Mouse (Mus musculus): Measurements from ENCODE around the gene Ptgds.

Gene Ptgds

DNA sequence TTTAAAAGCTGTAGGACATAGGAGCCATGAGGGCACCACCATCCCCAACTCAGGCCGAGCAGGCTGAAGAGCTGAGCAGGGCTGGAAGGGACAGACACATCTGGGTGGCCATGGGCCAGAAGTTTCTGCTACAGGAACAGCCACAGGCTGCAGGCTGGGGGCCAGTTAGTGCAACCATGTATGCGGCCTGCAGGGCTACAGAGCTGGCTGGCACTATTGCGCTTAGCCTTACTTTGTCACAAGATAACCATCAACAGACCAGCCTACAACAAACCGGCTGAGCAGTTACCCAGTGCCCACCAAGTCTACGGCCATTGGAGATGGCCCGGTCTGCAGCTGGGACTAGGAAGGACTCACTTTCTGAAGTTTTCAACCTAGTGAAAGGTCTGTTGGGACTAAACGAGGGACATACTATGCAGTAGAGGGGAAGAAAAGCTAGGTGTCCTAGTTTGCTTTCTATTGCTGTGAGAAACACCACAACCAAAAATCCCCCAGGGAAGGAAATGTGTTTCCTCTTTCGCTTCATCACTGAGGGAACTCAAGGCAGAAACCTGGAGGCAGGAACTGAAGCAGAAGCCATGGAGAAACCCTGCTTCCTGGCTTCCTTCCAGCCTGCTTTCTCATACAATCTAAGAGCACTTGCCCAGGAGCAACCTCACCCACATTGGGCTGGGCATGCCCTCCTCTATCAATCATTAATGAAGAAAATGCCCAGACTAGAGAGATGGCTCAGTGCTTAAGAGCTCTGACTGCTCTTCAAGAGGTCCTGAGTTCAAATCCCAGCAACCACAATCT, 18.8 kb downstream of the Ptgds start:
- DNase-seq (ENCODE audit: low spot score) = no peak

DNA sequence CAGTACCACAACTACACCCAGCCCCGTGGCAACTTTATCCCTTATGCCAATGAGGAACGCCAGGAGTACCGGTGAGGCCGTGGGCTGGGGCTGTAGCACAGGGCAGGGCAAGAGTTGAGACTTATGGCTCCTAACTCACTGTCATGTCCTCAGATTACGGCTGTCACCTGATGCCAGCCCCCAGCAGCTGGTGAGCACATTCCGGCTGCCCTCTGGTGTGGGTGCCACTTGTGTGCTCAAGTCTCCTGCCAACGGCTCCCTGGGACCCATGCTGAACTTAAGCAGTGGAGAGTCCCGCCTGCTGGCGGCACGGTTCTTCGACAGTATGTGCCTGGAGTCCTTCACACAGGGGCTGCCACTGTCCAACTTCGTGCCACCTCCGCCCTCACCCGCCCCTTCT, 27.2 kb downstream of the Ptgds start:
- no peak for DNase-seq (ENCODE audit: low spot score)

DNA sequence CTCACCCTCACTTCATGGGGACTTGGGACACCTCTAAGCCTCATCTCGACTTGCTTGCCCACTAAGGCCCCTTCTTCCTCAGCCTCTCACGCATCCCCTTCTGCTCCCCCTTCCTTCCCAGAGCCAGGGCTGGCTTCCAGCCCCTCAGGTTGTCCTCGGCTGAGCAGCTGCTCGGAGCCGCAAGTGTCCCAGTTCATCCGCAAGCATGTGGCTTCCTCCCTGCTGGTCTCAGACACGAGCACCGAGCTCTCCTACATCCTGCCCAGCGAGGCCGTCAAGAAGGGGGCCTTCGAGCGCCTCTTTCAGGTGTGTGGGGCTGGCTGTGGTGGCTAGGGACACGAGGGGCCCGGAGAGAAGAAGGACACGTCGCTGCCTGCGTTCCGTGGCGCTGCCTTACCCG, 28.8 kb downstream of the Ptgds start:
- DNase-seq (ENCODE audit: low spot score) = no peak

DNA sequence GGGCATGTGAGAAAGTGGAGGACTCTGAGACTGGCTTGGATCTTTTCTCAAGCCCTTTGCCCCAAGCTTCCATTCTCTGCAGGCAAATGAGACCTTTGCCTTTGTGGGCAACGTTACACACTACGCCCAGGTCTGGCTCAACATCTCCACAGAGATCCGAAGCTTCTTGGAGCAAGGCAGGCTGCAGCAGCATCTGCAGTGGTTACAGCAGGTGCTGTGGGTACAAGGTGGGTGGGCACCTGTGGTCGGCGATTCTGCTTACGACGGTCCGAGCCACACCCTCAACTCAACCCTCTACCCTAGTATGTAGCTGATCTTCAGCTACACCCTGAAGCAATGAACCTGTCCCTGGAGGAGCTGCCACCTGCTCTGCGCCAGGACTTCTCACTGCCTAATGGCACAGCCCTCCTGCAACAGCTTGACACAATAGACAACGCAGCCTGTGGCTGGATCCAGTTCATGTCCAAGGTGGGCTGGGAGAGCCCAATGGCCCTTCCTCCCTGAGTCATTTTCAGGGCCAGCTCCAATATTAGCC, 33.5 kb downstream of the Ptgds start:
- DNase-seq (ENCODE audit: low spot score) = no peak

DNA sequence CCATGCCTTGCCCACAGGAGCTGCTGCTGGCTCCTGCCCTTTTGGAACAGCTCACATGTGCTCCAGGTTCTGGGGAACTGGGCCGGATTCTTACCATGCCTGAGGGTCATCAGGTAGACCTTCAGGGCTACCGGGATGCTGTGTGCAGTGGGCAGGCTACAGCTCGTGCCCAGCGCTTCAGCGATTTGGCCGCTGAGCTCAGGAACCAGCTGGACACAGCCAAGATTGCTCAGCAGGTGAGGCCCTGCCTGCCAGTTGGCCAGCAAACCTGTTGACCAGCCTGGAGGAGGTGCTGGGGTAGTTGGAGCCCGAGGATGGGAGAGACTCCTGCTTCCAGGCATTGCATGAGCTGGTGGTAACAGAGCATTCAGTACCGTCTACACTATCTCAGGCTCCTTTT, 35.6 kb downstream of the Ptgds start:
- no peak for DNase-seq (ENCODE audit: low spot score)

DNA sequence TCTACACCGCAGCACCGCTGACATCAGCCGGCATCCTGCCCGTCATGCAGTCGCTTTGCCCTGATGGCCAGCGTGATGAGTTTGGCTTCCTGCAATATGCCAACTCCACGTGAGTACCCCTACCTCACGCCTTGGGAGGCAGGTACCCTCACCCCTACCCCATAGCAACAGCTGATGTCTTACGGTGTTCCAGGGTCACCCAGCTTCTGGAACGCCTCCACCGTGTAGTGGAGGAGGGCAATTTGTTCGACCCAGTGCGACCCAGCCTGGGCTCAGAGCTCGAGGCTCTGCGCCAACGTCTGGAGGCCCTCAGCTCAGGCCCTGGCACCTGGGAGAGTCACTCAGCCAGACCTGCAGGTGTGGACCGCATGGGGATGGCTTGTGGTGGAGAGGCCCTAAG, 36.7 kb downstream of the Ptgds start:
- no peak for DNase-seq (ENCODE audit: low spot score)

DNA sequence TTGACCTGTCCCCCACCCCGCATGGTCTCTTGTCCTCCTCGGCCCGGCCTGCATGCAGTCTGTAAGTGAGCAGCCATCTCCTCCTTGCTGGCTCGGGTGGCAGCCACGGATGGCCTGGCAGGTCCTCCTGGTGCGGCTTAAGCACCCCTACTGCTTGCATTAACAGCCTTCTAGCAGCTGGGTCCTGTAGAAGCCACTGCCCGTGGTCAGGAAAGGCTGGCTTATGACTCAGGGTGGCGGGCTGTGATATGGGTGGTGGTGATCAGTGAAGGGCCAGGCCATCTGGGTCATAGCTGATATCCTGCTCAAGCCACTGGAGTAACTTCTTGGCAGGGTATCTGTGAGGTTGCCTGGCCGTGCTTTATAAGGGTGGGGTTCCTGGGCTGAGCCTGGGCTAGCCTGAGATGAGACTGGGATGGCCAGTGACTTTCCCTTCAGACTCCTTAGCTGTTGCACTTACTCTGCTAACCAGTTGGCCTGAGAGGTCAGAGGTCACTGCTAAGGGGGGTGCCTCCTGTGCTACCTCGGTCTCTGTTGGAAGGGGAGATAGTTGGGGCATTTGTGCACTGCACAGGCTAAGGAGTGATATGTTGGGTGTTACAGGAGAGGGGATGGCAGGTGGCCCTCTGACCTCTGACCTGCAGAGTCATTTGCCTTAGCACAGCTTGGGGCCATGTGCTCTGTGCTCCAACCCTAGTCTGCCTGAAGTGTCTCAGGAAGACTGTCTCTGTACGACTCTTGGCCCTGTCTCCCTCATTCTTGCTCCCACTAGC, 37.3 kb downstream of the Ptgds start:
- DNase-seq (ENCODE audit: low spot score) = no peak

DNA sequence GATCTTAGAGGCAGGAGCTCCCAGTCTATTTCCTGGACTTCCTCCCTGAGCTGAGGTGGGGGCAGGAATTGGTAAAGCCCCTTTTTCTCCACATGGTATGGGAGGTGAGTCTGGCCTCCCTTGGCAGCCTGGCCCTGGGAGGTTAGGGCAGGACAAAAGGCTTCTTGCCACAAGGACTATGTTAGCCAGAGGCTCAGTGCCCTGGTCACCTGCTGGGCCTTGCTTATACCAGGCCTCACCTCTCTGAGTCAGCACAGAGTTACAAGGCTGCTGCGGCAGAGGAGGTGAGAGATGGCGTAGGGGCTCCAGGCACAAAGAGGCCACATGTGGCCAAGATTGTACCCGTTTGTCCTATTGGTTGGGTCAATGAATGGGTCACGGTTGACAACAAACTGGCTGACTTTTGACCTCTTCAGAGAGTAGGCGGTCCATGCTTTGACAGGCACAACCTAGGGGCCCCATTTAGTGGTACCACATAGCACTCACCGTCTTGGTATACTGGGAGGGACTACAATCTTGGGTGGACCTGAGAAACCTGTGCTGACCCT, 38.5 kb downstream of the Ptgds start:
- no peak for DNase-seq (ENCODE audit: low spot score)

DNA sequence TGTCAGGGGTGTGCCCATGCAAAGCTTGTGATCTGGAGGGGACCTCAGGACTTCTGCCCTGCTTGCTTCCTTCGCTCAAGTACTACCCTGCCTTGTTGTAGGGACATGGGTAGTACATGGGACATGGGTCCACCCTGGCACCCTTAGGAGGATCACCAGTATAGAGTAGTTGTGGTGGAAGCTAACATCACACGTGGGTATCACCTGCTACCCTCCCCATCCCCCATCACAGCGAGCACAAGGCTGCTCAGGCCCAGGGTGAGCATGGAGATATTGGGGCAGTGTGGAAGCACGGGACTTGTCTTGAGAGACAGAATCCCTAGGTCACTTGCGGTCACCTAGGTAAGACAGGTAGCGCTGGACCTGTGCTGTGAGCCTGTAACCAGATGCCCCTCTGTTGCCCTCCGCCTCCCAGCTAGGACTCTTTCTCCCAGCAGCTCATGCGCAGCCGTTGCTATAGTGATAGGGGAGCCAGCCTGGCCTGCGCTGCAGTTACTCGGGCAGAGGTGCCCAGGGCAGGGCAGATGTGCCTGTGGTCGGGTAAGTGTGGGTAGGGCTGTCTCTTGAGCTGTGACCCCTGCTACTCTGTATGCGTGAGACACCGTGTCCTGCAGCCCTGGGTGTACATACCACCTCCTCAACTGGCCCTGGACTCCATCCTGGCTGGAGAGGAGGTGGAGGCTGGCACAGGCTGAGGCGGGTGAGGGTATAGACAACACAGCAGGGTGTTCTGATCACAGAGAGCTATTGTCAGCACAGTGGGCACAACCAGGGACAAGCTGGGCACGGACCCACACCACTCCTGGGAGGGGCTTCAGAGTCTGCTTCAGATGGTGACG, 39.2 kb downstream of the Ptgds start:
- DNase-seq (ENCODE audit: low spot score) = no peak

DNA sequence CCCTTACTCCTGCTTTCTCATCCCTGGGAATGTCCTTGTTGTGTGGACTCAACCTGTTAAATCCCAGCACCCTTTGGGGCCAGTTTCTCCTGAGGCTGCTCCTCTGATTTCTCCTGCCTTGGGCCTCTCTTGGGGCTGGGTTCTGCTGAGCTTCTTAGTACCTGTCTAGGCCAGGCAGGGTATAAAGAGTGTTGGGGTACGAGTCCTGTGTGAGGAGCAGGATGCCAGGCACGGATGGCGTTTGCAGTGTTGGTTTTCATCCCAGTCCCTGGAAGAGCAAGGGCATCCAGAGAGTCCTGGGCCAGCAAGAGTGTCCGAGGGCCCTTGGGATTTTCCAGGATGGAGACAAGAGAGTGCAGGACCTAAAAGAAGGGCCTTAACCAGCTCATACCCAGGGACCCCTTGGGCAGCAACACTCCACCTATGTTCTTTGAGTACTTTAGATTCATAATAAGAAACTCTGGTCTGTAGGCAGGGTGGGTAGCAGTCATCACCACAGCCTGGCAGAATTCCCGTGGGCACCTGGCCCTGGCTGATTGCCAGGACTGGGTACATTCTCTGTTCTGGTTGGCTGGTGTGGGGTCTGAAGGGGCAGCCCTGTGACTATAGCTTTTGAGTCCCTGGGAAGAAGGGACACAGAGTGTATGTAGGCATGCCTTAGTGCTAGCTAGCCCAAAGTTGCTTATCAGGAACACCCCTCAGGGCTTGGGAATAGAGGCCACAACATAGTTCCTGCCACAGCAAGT, 40.2 kb downstream of the Ptgds start:
- no peak for DNase-seq (ENCODE audit: low spot score)

DNA sequence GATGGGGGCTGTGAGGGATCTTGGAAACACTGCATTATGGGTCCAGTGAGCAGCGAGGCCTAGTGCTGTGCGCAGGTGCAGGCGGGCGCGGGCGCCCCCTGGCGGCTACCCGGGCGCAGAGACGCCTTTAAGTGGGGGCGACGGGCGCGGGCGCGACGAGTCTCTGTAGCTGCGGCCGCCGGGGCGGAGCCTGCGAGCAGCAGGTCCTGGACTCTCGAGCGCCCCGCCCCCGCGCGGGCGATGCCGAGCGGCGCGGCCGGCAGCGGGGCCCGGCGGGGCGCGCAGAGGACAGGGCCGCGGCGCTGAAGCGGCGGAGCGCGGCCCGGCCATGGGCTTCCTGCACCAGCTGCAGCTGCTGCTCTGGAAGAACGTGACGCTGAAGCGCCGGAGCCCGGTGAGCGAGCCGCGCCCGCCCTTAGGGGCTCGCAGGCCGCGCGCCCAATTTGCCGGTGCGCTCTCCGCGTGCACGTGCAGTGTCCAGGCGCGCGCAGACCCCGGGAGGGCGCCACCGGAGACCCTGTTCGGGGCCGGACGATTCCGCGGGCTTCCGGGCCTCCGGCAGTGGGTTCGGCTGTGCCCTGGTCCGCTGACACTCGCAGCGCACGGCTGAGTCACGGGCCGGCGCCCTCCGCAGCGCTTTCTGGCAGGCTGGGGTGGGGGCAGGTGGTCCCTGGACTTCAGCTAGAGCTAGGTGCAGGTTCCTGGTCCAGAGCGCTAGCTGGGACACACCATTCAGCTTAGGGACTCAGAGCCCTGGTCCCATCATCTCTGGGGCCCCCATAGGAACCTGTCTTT, 41.2 kb downstream of the Ptgds start, which contains the start of gene Abca2:
Gene Abca2, plus strand, starts transcription at position 262 of the 795 bp plus-strand sequence.
- peak; percentile 86 for DNase-seq (ENCODE audit: low spot score)

DNA sequence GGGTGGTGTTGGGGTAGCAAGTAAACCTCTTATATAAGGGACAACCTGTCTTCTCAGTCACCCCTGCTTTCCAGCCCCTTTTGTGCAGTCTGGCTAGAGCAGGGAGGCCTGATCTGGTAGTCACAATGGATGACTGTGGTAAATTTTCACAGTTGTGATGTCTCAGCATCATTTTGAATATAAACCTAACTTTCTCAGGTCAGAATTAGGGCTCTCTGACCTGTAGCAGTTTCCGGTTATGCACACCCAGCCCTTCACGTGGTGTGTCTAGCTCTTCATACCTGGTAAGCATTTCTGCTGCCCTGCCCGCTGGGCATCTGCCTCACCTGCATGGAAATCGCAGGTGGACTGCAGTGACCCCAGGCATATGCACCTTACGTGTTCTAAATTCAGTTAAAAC, 42.6 kb downstream of the Ptgds start:
- DNase-seq (ENCODE audit: low spot score) = no peak

DNA sequence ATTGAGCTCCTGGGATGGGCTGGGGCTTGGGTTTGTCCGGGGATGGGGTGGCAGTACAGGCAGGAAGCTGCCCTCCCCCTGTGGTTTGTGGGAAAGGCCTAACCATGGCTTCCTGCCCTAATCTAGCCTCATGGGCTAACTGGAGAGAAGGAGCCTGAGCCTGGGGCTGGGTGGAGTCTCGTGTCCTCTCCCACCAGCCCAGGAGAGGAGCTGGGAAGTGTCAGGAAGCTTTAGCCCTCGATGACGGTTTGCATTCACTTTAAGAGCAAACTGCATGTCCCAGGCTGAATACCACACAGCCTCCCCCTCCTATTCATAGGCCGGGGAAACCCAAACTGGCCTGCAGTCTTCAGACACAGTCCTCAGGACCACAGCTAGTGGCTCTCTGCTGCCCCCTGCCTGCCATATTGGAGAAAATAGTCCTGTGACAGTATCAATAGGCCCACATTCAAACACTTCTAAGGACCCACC, 43.1 kb downstream of the Ptgds start:
- peak; percentile 66 for DNase-seq (ENCODE audit: low spot score)

DNA sequence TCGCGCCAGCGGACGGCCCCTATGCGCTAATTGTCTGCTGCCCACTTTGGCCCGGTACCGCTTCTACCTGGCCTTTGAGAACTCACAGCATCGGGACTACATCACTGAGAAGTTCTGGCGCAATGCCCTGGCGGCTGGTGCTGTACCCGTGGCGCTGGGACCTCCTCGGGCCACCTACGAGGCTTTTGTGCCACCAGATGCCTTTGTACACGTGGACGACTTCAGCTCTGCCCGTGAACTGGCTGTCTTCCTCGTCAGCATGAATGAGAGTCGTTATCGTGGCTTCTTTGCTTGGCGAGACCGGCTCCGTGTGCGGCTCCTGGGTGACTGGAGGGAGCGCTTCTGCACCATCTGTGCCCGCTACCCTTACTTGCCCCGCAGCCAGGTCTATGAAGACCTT, 44.4 kb downstream of the Ptgds start:
- DNase-seq (ENCODE audit: low spot score) = no peak

DNA sequence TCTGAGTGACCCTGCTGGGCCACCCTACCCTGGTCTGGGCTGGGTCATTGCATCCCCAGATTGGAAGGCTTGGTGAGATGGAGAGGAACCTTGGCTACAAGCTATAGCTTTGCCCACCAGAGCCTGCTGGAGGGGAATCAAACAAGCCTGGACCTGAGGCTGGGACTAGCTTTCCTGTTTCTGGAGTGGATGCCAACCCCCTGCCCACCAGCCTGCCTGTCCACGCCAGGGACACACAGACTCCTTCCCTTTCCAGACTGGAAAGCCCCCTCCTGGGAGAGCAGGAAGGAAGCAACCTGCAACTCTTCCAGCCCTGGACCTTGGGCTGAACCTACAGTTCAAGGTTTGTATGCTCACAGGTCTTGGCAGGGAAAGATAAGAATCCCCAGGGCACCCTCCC, 46.2 kb downstream of the Ptgds start:
- no peak for DNase-seq (ENCODE audit: low spot score)

DNA sequence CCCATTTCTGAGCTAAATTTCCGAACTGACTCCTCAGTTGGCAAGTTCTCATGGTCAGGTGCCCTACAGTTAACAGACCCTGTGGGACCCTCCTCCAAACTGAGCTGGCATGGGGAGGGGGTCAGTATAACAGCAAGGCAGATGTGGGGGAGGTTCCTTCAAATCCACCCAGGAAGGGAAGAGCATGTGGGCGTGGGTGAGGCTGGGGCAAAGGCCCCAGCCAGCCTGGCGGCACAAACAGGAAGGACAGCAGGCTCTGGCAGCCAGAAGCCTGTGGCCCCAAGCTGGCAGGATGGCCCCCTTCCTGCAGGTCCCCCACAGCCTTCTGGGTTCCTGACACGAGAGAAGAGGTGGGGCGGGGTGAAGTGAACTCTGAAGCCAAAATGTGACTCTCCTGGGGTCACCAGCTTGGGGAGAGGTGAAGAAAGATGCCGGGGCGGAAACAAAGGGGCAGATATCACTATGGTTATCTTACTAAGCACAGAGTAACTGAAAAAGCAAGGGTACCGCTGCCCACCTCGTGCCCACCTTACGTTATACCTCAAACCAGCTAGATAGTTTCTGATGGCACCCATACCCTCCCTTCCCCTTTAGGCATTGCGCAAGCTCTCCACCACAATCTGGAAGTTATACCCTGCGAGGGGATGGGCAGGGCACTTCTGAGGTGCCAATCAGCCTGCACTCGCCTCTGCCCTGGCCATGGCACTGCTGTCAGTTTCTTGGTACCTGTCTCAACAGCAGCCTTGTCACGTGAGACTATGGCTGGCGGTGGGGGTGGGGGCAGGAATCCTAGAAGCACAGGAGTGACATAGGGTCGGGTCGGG, 47.0 kb downstream of the Ptgds start, which contains the start of gene Fut7:
Gene Fut7, plus strand, starts transcription at position 681 of the 824 bp plus-strand sequence.
- no peak for DNase-seq (ENCODE audit: low spot score)

DNA sequence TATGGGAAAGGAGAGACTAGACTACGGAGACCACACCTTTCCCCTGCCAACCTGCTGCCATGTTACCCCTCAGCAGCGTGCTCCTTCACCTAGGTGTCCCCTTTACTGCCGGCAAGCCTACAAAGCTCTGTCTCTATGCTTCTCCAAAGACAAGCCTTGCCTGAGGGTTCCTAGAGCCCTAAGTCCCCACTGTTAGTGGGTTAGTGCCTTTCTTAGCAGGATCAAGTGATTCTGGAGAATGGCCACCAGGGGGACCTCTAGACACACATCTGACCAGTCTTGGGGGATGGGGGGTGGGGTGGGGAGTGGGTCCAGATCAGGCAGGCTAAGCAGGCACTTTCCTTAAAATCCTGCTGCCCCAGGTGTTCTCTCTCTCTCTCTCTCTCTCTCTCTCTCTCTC, 48.0 kb downstream of the Ptgds start:
- no peak for DNase-seq (ENCODE audit: low spot score)

DNA sequence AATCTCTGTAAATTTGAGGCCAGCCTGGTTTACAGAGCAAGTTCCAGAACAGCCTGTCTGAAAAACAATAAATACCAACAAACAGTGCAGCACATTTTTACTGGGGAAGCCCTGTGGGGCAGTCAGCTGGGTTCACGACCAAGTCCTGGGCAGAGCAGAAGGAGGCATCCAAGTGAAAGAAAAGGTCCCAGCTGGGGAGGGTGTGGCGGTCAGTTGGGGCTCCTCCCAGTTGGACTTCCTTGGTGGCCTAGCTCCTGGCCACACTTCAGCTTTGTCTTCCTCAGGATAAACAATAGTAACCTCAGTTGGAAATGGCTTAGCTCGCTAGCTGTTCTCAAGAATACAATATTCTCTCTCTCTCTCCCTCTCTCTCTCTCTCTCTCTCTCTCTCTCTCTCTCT, 52.4 kb downstream of the Ptgds start:
- DNase-seq (ENCODE audit: low spot score) = no peak
